8 mouse cellular contexts compared by ENCODE assay signal in genomic region chr17:46161710-46162109, GRCm38 (mm10). TPM values are rescaled to one million over a fixed set of nuclear protein-coding genes. Genes with fewer than 3 reads are reported as not detected.
DNase-seq lines count a peak whose midpoint lies in the region; ATAC-seq and TF ChIP-seq lines count a peak whose summit lies in the region.

No protein-coding gene starts in this region.

- no peaks in the 10 kb centered on the region for H3K9me3 ChIP-seq in kidney, embryonic 15.5 days (replicated peaks)
- H3K9me3 ChIP-seq in hindbrain, embryonic 13.5 days = no peaks in the 10 kb centered on the region
- H3K9me3 ChIP-seq in midbrain, embryonic 14.5 days (ENCODE audit: control insufficient read depth, low read length) = no peaks in the 10 kb centered on the region

- no peak for TF ChIP-seq POLR2A in bone marrow macrophage, adult 2 months (IDR thresholded peaks at IDR 0.05; ENCODE audit: borderline replicate concordance, low read depth, low read length)

- no peak for DNase-seq in kidney, adult 8-10 months
- DNase-seq in midbrain, embryonic 14.5 days = no peak
- no peak for DNase-seq in gastrocnemius, postnatal 25 days
- DNase-seq in T-cell, adult 2 months (ENCODE audit: low spot score) = no peak
- DNase-seq in urinary bladder, adult 2 months (ENCODE audit: low spot score) = no peak

- H3K36me3 ChIP-seq in kidney, embryonic 15.5 days = peaks cover 39% of the 10 kb centered on the region
- peaks cover 35% of the 10 kb centered on the region for H3K36me3 ChIP-seq in hindbrain, embryonic 13.5 days
- H3K36me3 ChIP-seq in midbrain, embryonic 14.5 days (ENCODE audit: control insufficient read depth, insufficient read depth, low read length) = peaks cover 30% of the 10 kb centered on the region

- H3K4me2 ChIP-seq in kidney, embryonic 15.5 days = peak overlapping the region; percentile 91
- peak overlapping the region; percentile 78 for H3K4me2 ChIP-seq in hindbrain, embryonic 13.5 days
- peak overlapping the region; percentile 78 for H3K4me2 ChIP-seq in midbrain, embryonic 14.5 days (ENCODE audit: low read length)

- H3K9ac ChIP-seq in kidney, embryonic 15.5 days = peak overlapping the region; percentile 75
- peak overlapping the region; percentile 92 for H3K9ac ChIP-seq in hindbrain, embryonic 13.5 days
- peak overlapping the region; percentile 86 for H3K9ac ChIP-seq in midbrain, embryonic 14.5 days (replicated peaks; ENCODE audit: low read length)

- TF ChIP-seq CTCF in bone marrow macrophage, adult 2 months (IDR thresholded peaks at IDR 0.05; ENCODE audit: low read depth, low read length) = no peak

- H3K4me1 ChIP-seq in kidney, embryonic 15.5 days = peaks cover 29% of the 10 kb centered on the region
- peaks cover 20% of the 10 kb centered on the region for H3K4me1 ChIP-seq in bone marrow macrophage, adult 2 months (ENCODE audit: control insufficient read depth, insufficient read depth, low read length)
- H3K4me1 ChIP-seq in hindbrain, embryonic 13.5 days (replicated peaks) = peaks cover 27% of the 10 kb centered on the region
- peaks cover 14% of the 10 kb centered on the region for H3K4me1 ChIP-seq in midbrain, embryonic 14.5 days (ENCODE audit: control insufficient read depth, insufficient read depth, low read length)

- no peak for ATAC-seq in kidney, embryonic 15.5 days (replicated peaks; ENCODE audit: low FRiP score)
- no peak for ATAC-seq in hindbrain, embryonic 13.5 days (ENCODE audit: low FRiP score)
- no peak for ATAC-seq in midbrain, embryonic 14.5 days (ENCODE audit: low FRiP score, low TSS enrichment)

- H3K27me3 ChIP-seq in kidney, embryonic 15.5 days = no peaks in the 10 kb centered on the region
- no peaks in the 10 kb centered on the region for H3K27me3 ChIP-seq in hindbrain, embryonic 13.5 days
- no peaks in the 10 kb centered on the region for H3K27me3 ChIP-seq in midbrain, embryonic 14.5 days (ENCODE audit: control insufficient read depth, insufficient read depth, low read length)

- H3K4me3 ChIP-seq in kidney, embryonic 15.5 days (replicated peaks) = peak overlapping the region; percentile 88
- peak overlapping the region; percentile 89 for H3K4me3 ChIP-seq in bone marrow macrophage, adult 2 months (ENCODE audit: insufficient read depth, low read length)
- peak overlapping the region; percentile 78 for H3K4me3 ChIP-seq in hindbrain, embryonic 13.5 days
- peak overlapping the region; percentile 79 for H3K4me3 ChIP-seq in midbrain, embryonic 14.5 days (replicated peaks; ENCODE audit: low read depth, low read length)

- WGBS in kidney, embryonic 15.5 days = 53% methylated on average over 9 of the region's 9 CpGs
- WGBS in hindbrain, embryonic 13.5 days = 51% methylated on average over 9 of the region's 9 CpGs
- WGBS in midbrain, embryonic 14.5 days = 53% methylated on average over 9 of the region's 9 CpGs

- peak overlapping the region; percentile 95 for H3K27ac ChIP-seq in kidney, embryonic 15.5 days
- H3K27ac ChIP-seq in bone marrow macrophage, adult 2 months (ENCODE audit: insufficient read depth, low read depth, low read length) = peak overlapping the region; percentile 47
- peak overlapping the region; percentile 83; the same call in 1 of the 2 replicates for H3K27ac ChIP-seq in hindbrain, embryonic 13.5 days
- peak overlapping the region; percentile 77 for H3K27ac ChIP-seq in midbrain, embryonic 14.5 days (replicated peaks; ENCODE audit: low read depth, low read length)

RNA-seq across cellular contexts. Expression of gene Gtpbp2, which starts 0.9 kb away (rescaled TPM):
- polyA plus RNA-seq in kidney, embryonic 15.5 days (2015; fragmentation: Nextera tagmentation; extraction: Ambion mirVana) = 36.8 and 44.4 TPM in 2 replicates
- 126 and 134 TPM in 2 replicates for polyA plus RNA-seq in bone marrow macrophage, adult 2 months (2012; ENCODE audit: insufficient read depth, insufficient read length, missing spikeins)
- polyA plus RNA-seq in hindbrain, embryonic 13.5 days (2015; fragmentation: Nextera tagmentation; extraction: Ambion mirVana) = 44.9 and 47.2 TPM in 2 replicates
- polyA plus RNA-seq in midbrain, embryonic 14.5 days (2014; fragmentation: Nextera tagmentation; extraction: Ambion mirVana) = 27.2 and 35.4 TPM in 2 replicates
- total RNA-seq in gastrocnemius, postnatal 25 days (2021) = 10 to 100 TPM; 46.5 to 50.8 TPM
- polyA plus RNA-seq in urinary bladder, adult 2 months (2012; rRNA removed) = 110 and 143 TPM in 2 replicates

RNA-seq across cellular contexts. Expression of gene Mad2l1bp, which starts 8.4 kb away (rescaled TPM):
- 37.5 and 39.2 TPM in 2 replicates for polyA plus RNA-seq in kidney, embryonic 15.5 days (2015; fragmentation: Nextera tagmentation; extraction: Ambion mirVana)
- polyA plus RNA-seq in bone marrow macrophage, adult 2 months (2012; ENCODE audit: insufficient read depth, insufficient read length, missing spikeins) = 25.8 and 28.4 TPM in 2 replicates
- polyA plus RNA-seq in hindbrain, embryonic 13.5 days (2015; fragmentation: Nextera tagmentation; extraction: Ambion mirVana) = 27.5 and 28.4 TPM in 2 replicates
- 22.4 and 22.8 TPM in 2 replicates for polyA plus RNA-seq in midbrain, embryonic 14.5 days (2014; fragmentation: Nextera tagmentation; extraction: Ambion mirVana)
- total RNA-seq in gastrocnemius, postnatal 25 days (2021) = 10 to 100 TPM; 16.5 to 18.3 TPM
- 16.4 and 19.8 TPM in 2 replicates for polyA plus RNA-seq in urinary bladder, adult 2 months (2012; rRNA removed)

RNA-seq across cellular contexts. Expression of gene Rsph9, which starts 17.7 kb away (rescaled TPM):
- polyA plus RNA-seq in kidney, embryonic 15.5 days (2015; fragmentation: Nextera tagmentation; extraction: Ambion mirVana) = 11.7 and 12.1 TPM in 2 replicates
- 8.6 and 12.9 TPM in 2 replicates for polyA plus RNA-seq in bone marrow macrophage, adult 2 months (2012; ENCODE audit: insufficient read depth, insufficient read length, missing spikeins)
- 31.6 and 33.8 TPM in 2 replicates for polyA plus RNA-seq in hindbrain, embryonic 13.5 days (2015; fragmentation: Nextera tagmentation; extraction: Ambion mirVana)
- 38.8 and 58.1 TPM in 2 replicates for polyA plus RNA-seq in midbrain, embryonic 14.5 days (2014; fragmentation: Nextera tagmentation; extraction: Ambion mirVana)
- total RNA-seq in gastrocnemius, postnatal 25 days (2021) = under 1 TPM; 0.29 to 0.38 TPM
- polyA plus RNA-seq in urinary bladder, adult 2 months (2012; rRNA removed) = 12.7 and 14.0 TPM in 2 replicates

RNA-seq across cellular contexts. Expression of gene Polh, which starts 40.7 kb away (rescaled TPM):
- 16.5 and 17.0 TPM in 2 replicates for polyA plus RNA-seq in kidney, embryonic 15.5 days (2015; fragmentation: Nextera tagmentation; extraction: Ambion mirVana)
- 13.7 and 14.4 TPM in 2 replicates for polyA plus RNA-seq in bone marrow macrophage, adult 2 months (2012; ENCODE audit: insufficient read depth, insufficient read length, missing spikeins)
- polyA plus RNA-seq in hindbrain, embryonic 13.5 days (2015; fragmentation: Nextera tagmentation; extraction: Ambion mirVana) = 8.7 and 9.0 TPM in 2 replicates
- polyA plus RNA-seq in midbrain, embryonic 14.5 days (2014; fragmentation: Nextera tagmentation; extraction: Ambion mirVana) = 5.9 and 6.3 TPM in 2 replicates
- 10 to 100 TPM; 10.6 to 10.9 TPM for total RNA-seq in gastrocnemius, postnatal 25 days (2021)
- polyA plus RNA-seq in urinary bladder, adult 2 months (2012; rRNA removed) = 5.7 and 6.1 TPM in 2 replicates

RNA-seq across cellular contexts. Expression of gene Xpo5, which starts 40.9 kb away (rescaled TPM):
- polyA plus RNA-seq in kidney, embryonic 15.5 days (2015; fragmentation: Nextera tagmentation; extraction: Ambion mirVana) = 41.9 and 44.8 TPM in 2 replicates
- polyA plus RNA-seq in bone marrow macrophage, adult 2 months (2012; ENCODE audit: insufficient read depth, insufficient read length, missing spikeins) = 16.6 and 17.3 TPM in 2 replicates
- 38.2 and 38.9 TPM in 2 replicates for polyA plus RNA-seq in hindbrain, embryonic 13.5 days (2015; fragmentation: Nextera tagmentation; extraction: Ambion mirVana)
- polyA plus RNA-seq in midbrain, embryonic 14.5 days (2014; fragmentation: Nextera tagmentation; extraction: Ambion mirVana) = 42.3 and 54.3 TPM in 2 replicates
- total RNA-seq in gastrocnemius, postnatal 25 days (2021) = 1 to 10 TPM; 9.0 to 9.4 TPM
- polyA plus RNA-seq in urinary bladder, adult 2 months (2012; rRNA removed) = 23.2 and 24.0 TPM in 2 replicates
